Mouse (Mus musculus) myocyte (in vitro differentiated cells): ENCODE results near the gene Rhpn2.

Experiments used
- MAX ChIP-seq: IDR thresholded peaks from one replicate; pipeline ENCODE4 v1.6.1; 2011; ENCODE audit warnings: low read depth, mild to moderate bottlenecking, control low read depth
- REST ChIP-seq: IDR thresholded peaks from one replicate; pipeline ENCODE4 v1.6.1; 2011; ENCODE audit warnings: mild to moderate bottlenecking, control low read depth, moderate library complexity; ENCODE audit not compliant: insufficient read depth, insufficient read length

DNA sequence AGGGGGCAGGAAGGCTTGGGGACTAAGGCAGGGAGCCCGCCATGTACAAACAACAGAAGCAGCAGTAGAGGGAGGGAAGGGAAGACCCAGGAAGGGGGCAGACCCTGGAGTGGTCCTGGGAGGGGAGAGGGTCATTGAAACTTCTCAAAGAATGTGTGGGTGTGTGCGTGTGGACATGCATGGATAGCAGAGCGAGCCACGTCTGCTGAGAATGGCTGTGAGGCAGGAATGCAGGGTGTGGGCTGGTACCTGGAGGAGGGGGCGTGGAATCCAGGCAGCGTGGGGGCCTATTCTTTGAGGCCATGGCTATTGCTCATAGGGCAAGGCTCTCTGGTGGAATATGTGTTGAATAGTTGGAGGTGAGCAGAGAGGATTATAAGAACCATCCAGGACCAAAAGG, 54.7 kb downstream of the Rhpn2 start:
- TF ChIP-seq REST (no peak), MAX (no peak)
